Mouse (Mus musculus): ENCODE measurements at regions not wholly inside any gene's neighbourhood (a gene's known extent, or its start where the extent isn't known, plus 50 kb on each side); places are given as distances from the start of the nearest gene placed in this dataset.
"Not testable (repeated sequence)": the region's sequence is repeated elsewhere in the genome, so short reads cannot be mapped to it uniquely, and the experiment has no call there.

- no peak for DNase-seq (ENCODE audit: low spot score in 2 of 2)
These were observed 250.8 kb downstream of the Tpbg start for GRCm38 (mm10) chr9:86092998-86093397.

GRCm38 (mm10) chr9:86095460-86095859 is 253.3 kb downstream of the Tpbg start:
- DNase-seq (ENCODE audit: low spot score in 2 of 2): no peak

GRCm38 (mm10) chr9:86096246-86096645 is 254.1 kb downstream of the Tpbg start:
- no peak for DNase-seq (ENCODE audit: low spot score in 2 of 2)

- DNase-seq (ENCODE audit: low spot score in 2 of 2): no peak
These were observed 257.1 kb downstream of the Tpbg start for GRCm38 (mm10) chr9:86099325-86099724.

- DNase-seq (ENCODE audit: low spot score in 2 of 2): no peak
These were observed 259.3 kb downstream of the Tpbg start for GRCm38 (mm10) chr9:86101360-86102086.

- DNase-seq (ENCODE audit: low spot score in 2 of 2): no peak
These were observed 261.4 kb downstream of the Tpbg start for GRCm38 (mm10) chr9:86103607-86104006.

- no peak for DNase-seq (ENCODE audit: low spot score in 2 of 2)
These were observed 262.5 kb downstream of the Tpbg start for GRCm38 (mm10) chr9:86104664-86105063.

- no peak for DNase-seq (ENCODE audit: low spot score in 2 of 2)
These were observed 263.7 kb downstream of the Tpbg start for GRCm38 (mm10) chr9:86105851-86106250.

GRCm38 (mm10) chr9:86109906-86110305 is 267.7 kb downstream of the Tpbg start:
- DNase-seq (ENCODE audit: low spot score in 2 of 2): no peak

GRCm38 (mm10) chr9:86119370-86119769 is 277.2 kb downstream of the Tpbg start:
- no peak for DNase-seq (ENCODE audit: low spot score in 2 of 2)

GRCm38 (mm10) chr9:86135617-86136016 is 293.4 kb downstream of the Tpbg start:
- DNase-seq (ENCODE audit: low spot score in 2 of 2): not testable (repeated sequence)

GRCm38 (mm10) chr9:86145903-86146302 is 303.7 kb downstream of the Tpbg start:
- no peak for DNase-seq (ENCODE audit: low spot score in 2 of 2)

- peak in 1 of 2 experiments; percentile 8 for DNase-seq (ENCODE audit: low spot score in 2 of 2)
These were observed 304.4 kb downstream of the Ube2cbp start for GRCm38 (mm10) chr9:86160316-86160715.

- DNase-seq (ENCODE audit: low spot score in 2 of 2): no peak
These were observed 298.2 kb downstream of the Ube2cbp start for GRCm38 (mm10) chr9:86166362-86167067.

- DNase-seq (ENCODE audit: low spot score in 2 of 2): no peak
These were observed 294.0 kb downstream of the Ube2cbp start for GRCm38 (mm10) chr9:86170756-86171155.

GRCm38 (mm10) chr9:86186751-86187747 is 277.7 kb downstream of the Ube2cbp start:
- DNase-seq (ENCODE audit: low spot score in 2 of 2): no peak

GRCm38 (mm10) chr9:86188873-86189272 is 275.9 kb downstream of the Ube2cbp start:
- DNase-seq (ENCODE audit: low spot score in 2 of 2): no peak

GRCm38 (mm10) chr9:86205041-86205440 is 259.7 kb downstream of the Ube2cbp start:
- peak in 1 of 2 experiments; percentile 26 for DNase-seq (ENCODE audit: low spot score in 2 of 2)

GRCm38 (mm10) chr9:86208334-86208925 is 256.3 kb downstream of the Ube2cbp start:
- DNase-seq (ENCODE audit: low spot score in 2 of 2): peak; percentile 28 to 30

- DNase-seq (ENCODE audit: low spot score in 2 of 2): no peak
These were observed 253.5 kb downstream of the Ube2cbp start for GRCm38 (mm10) chr9:86211267-86211666.

- peak in 1 of 2 experiments; percentile 43 for DNase-seq (ENCODE audit: low spot score in 2 of 2)
These were observed 245.1 kb downstream of the Ube2cbp start for GRCm38 (mm10) chr9:86219669-86220068.

Measured in left cerebral cortex, adult 9 months (tissue).